Mouse (Mus musculus) neural tube, embryonic 12.5 days (tissue): ENCODE results near the gene Stx6. TPM values are rescaled to one million over a fixed set of nuclear protein-coding genes. Genes with fewer than 3 reads are reported as not detected.

ENCODE experiments used
- ATAC-seq: fragments of 200-750 bp; cut with Nextera tagmentation; 2 replicates; pipeline ENCODE4 v1.8.0; 2017; ENCODE audit warnings: low read depth, mild to moderate bottlenecking, moderate TSS enrichment, moderate library complexity; ENCODE audit not compliant: low FRiP score
- H3K27ac ChIP-seq: fragments of 300-500 bp; sonication (generic); 2 replicates; pipeline ENCODE4 v1.5.1; 2016
- H3K27me3 ChIP-seq: fragments of 300-500 bp; sonication (generic); replicated peaks from 2 replicates; pipeline ENCODE4 v1.6.1; 2016; ENCODE audit warnings: mild to moderate bottlenecking
- H3K36me3 ChIP-seq: fragments of 300-500 bp; sonication (generic); 2 replicates; pipeline ENCODE4 v1.6.1; 2016; ENCODE audit warnings: mild to moderate bottlenecking
- H3K4me1 ChIP-seq: fragments of 300-500 bp; sonication (generic); 2 replicates; pipeline ENCODE4 v1.6.1; 2016
- H3K4me2 ChIP-seq: fragments of 300-500 bp; sonication (generic); replicated peaks from 2 replicates; pipeline ENCODE4 v1.6.1; 2016; ENCODE audit warnings: mild to moderate bottlenecking
- H3K4me3 ChIP-seq: fragments of 300-500 bp; sonication (generic); 2 replicates; pipeline ENCODE4 v1.5.1; 2016
- H3K9ac ChIP-seq: fragments of 300-500 bp; sonication (generic); 2 replicates; pipeline ENCODE4 v1.6.1; 2016; ENCODE audit warnings: mild to moderate bottlenecking
- H3K9me3 ChIP-seq: fragments of 300-500 bp; sonication (generic); 2 replicates; pipeline ENCODE4 v1.6.1; 2016; ENCODE audit warnings: mild to moderate bottlenecking
- WGBS: fragments of 180-500 bp; shearing (Covaris S2); methylation state at CpG from one replicate; pipeline ENCODE4 v1.1.7; 2016; 5-methylcytosine and 5-hydroxymethylcytosine counted together
- polyA plus RNA-seq: library from polyadenylated mRNA; unstranded; fragments of >200 nt; fragmentation: Nextera tagmentation; extraction: Ambion mirVana; gene quantifications from 2 replicates; pipeline ENCODE4 v1.2.1, GENCODE M21; 2016

Gene Stx6
- polyA plus RNA-seq, 1 experiment from 2014 or later: 129 TPM

DNA sequence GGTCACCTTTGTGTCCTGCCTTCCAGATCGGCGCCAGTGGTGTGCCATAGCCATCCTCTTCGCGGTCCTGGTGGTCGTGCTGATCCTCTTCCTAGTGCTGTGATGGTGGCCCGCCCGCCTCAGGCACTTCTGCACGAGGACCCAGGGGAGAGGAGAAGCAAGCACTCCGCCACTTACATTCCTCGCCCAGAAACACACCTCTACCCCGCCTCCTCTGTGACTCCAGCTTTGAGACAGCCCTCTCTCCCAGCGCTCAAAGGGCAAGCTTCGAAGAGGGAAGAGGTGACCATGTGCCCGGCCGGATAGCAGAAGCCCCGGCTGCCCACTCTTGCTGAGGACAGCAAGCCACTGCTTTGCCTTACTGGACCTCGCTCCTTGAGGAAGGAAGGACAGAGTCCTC, 43.4 kb downstream of the Stx6 start:
- Histone ChIP-seq H3K4me3 (no peak overlapping the region), H3K4me2 (no peak overlapping the region), H3K27ac (no peak overlapping the region), H3K9me3 (no peaks in the 10 kb centered on the region), H3K36me3 (peaks cover 59% of the 10 kb centered on the region), H3K9ac (no peak overlapping the region), H3K27me3 (no peaks in the 10 kb centered on the region), H3K4me1 (peaks cover 35% of the 10 kb centered on the region)
- WGBS: 87% methylated on average over 17 of the region's 17 CpGs
- no peak for ATAC-seq

- 87% methylated on average over 5 of the region's 5 CpGs for WGBS
- H3K36me3 ChIP-seq: peaks cover 59% of the 10 kb centered on the region
These were observed 44.0 kb downstream of the Stx6 start for GRCm38 (mm10) chr1:155202472-155202871.

GRCm38 (mm10) chr1:155203101-155203500, 44.6 kb downstream of the Stx6 start:
- ATAC-seq: no peak
- no peaks in the 10 kb centered on the region for H3K9me3 ChIP-seq
- H3K36me3 ChIP-seq: peaks cover 56% of the 10 kb centered on the region
- H3K4me3 ChIP-seq: no peak overlapping the region
- no peak overlapping the region for H3K27ac ChIP-seq
- H3K4me1 ChIP-seq: peaks cover 35% of the 10 kb centered on the region
- H3K4me2 ChIP-seq: no peak overlapping the region
- WGBS: 79% methylated on average over 7 of the region's 7 CpGs
- H3K9ac ChIP-seq: no peak overlapping the region
- H3K27me3 ChIP-seq: no peaks in the 10 kb centered on the region

More at GRCm38 (mm10) chr1:155202472-155202871, 44.0 kb downstream of the Stx6 start:
- Histone ChIP-seq H3K9ac (no peak overlapping the region), H3K27ac (no peak overlapping the region), H3K27me3 (no peaks in the 10 kb centered on the region), H3K4me1 (peaks cover 35% of the 10 kb centered on the region), H3K4me3 (no peak overlapping the region), H3K9me3 (no peaks in the 10 kb centered on the region), H3K4me2 (no peak overlapping the region)
- no peak for ATAC-seq

- no peak overlapping the region for H3K27ac ChIP-seq
- no peaks in the 10 kb centered on the region for H3K27me3 ChIP-seq
- no peak overlapping the region for H3K9ac ChIP-seq
- no peak for ATAC-seq
- no peak overlapping the region for H3K4me3 ChIP-seq
- peaks cover 35% of the 10 kb centered on the region for H3K4me1 ChIP-seq
- H3K4me2 ChIP-seq: no peak overlapping the region
- WGBS: 80% methylated on average over 12 of the region's 12 CpGs
- H3K36me3 ChIP-seq: peaks cover 48% of the 10 kb centered on the region
- H3K9me3 ChIP-seq: no peaks in the 10 kb centered on the region
These were observed 45.4 kb downstream of the Stx6 start for GRCm38 (mm10) chr1:155203954-155204353.

DNA sequence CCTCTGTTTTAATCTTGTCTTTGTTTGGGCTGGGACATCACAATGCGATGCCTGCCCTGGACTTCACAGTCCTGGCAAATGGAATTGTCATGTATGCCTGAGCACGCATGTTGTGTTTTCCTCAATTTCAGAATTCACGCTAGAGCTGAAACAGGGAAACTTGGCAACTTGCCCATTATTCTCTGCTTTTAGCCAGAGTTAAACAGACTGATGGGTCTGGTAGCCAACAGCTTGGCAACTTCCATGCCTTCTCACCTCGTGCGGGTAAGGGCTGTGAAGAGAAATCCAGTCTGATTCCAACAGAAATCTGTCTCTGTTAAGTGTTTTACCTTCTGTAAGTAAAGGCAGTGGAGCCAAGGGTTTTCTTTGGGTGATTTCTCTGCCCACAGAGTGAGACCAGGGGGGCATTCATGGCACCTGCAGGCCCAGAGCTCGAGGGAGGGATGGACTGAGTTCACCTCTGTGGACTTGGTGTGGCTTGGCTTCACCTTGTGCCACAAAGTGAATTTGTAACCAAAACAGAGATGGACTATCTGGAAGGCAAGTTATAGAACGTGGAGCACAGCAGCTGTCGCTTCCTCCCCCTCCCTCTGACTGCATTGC, 46.1 kb downstream of the Stx6 start:
- no peak overlapping the region for H3K9ac ChIP-seq
- H3K27me3 ChIP-seq: no peaks in the 10 kb centered on the region
- no peak overlapping the region for H3K4me2 ChIP-seq
- 83% methylated on average over 8 of the region's 8 CpGs for WGBS
- no peaks in the 10 kb centered on the region for H3K9me3 ChIP-seq
- H3K4me3 ChIP-seq: no peak overlapping the region
- H3K27ac ChIP-seq: no peak overlapping the region
- peaks cover 45% of the 10 kb centered on the region for H3K36me3 ChIP-seq
- H3K4me1 ChIP-seq: peaks cover 35% of the 10 kb centered on the region
- no peak for ATAC-seq

DNA sequence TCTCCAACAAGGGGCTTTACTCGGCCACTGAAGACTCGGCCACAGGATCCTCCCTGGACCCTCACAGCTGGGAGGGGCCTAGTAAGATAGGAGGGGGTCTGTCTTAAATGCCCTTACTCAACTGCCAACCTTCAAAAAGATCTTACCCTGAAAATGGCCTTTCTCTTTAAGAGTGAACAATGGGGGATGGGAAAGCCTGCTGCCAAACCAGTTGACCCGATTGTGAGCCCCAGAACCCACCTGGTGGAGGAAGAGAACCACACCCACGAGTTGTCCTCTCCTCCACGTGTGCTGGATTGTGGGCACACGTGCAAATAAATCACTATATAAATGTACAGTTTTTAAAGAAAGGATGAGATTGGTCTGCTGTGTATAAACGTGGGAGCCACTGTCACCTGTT, 46.8 kb downstream of the Stx6 start:
- no peaks in the 10 kb centered on the region for H3K27me3 ChIP-seq
- H3K4me1 ChIP-seq: peaks cover 40% of the 10 kb centered on the region
- no peaks in the 10 kb centered on the region for H3K9me3 ChIP-seq
- H3K4me3 ChIP-seq: no peak overlapping the region
- ATAC-seq: no peak
- no peak overlapping the region for H3K9ac ChIP-seq
- H3K36me3 ChIP-seq: peaks cover 41% of the 10 kb centered on the region
- peak overlapping the region; percentile 21; the same call in 1 of the 2 replicates for H3K27ac ChIP-seq
- WGBS: 67% methylated on average over 7 of the region's 7 CpGs
- H3K4me2 ChIP-seq: no peak overlapping the region

DNA sequence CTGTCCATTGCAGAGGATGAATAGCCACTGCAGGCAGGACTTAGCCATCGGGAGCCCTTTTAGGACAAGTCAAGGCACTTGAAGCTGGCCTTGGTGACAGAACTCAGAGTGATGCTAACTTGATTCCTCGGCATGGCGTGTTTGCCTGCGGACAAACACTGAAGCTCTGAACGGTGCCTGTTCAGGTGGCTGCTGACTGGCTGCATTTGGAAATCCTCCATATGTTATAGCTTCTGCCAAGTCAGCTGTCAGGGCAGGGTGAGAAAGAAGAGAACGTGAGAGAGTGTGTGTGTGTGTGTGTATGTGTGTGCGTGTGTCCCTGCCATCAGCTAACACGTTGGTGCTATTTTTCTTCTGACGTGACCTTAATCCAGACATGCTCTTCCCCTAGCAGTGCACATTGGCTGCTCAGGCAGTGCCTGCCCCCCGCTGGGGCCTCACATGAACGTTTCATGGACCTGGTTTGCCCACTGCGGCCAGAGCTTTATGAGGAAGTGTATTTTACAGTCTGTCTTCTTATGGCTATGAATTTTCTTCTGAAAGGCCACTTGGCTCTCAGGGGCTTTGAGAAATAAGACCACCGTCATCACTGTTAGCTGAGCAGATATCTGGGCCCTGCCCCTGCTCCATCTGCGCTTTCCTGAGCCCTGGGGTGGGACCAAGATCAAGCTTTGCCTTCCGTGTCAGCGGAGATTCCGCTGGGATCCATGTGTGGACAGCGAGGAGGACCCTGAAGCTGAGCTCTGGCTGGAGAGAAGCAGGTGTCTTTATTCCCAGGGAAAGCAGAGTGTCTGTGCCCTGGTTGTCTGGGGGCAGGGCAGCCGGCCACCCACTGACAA, 47.5 kb downstream of the Stx6 start:
- peak overlapping the region; percentile 21; the same call in 1 of the 2 replicates for H3K27ac ChIP-seq
- no peaks in the 10 kb centered on the region for H3K27me3 ChIP-seq
- peaks cover 48% of the 10 kb centered on the region for H3K4me1 ChIP-seq
- no peak overlapping the region for H3K4me2 ChIP-seq
- 0 out of 2 replicates have a peak, but pooled peaks have one; percentile 7 for ATAC-seq
- no peaks in the 10 kb centered on the region for H3K9me3 ChIP-seq
- peaks cover 35% of the 10 kb centered on the region for H3K36me3 ChIP-seq
- no peak overlapping the region for H3K4me3 ChIP-seq
- no peak overlapping the region for H3K9ac ChIP-seq
- 67% methylated on average over 19 of the region's 19 CpGs for WGBS

GRCm38 (mm10) chr1:155207859-155208258, 49.3 kb downstream of the Stx6 start:
- WGBS: 81% methylated on average over 3 of the region's 3 CpGs
- peaks cover 19% of the 10 kb centered on the region for H3K36me3 ChIP-seq
- H3K9ac ChIP-seq: no peak overlapping the region
- no peaks in the 10 kb centered on the region for H3K9me3 ChIP-seq
- H3K4me1 ChIP-seq: peaks cover 61% of the 10 kb centered on the region
- H3K4me2 ChIP-seq: no peak overlapping the region
- H3K27ac ChIP-seq: no peak overlapping the region
- H3K27me3 ChIP-seq: no peaks in the 10 kb centered on the region
- no peak overlapping the region for H3K4me3 ChIP-seq
- ATAC-seq: no peak

- H3K4me2 ChIP-seq: no peak overlapping the region
- H3K9ac ChIP-seq: no peak overlapping the region
- H3K36me3 ChIP-seq: peaks cover 14% of the 10 kb centered on the region
- ATAC-seq: no peak
- H3K9me3 ChIP-seq: no peaks in the 10 kb centered on the region
- H3K27me3 ChIP-seq: no peaks in the 10 kb centered on the region
- WGBS: 73% methylated on average over 11 of the region's 11 CpGs
- no peak overlapping the region for H3K27ac ChIP-seq
- no peak overlapping the region for H3K4me3 ChIP-seq
- peaks cover 57% of the 10 kb centered on the region for H3K4me1 ChIP-seq
These were observed 51.7 kb downstream of the Stx6 start for GRCm38 (mm10) chr1:155210011-155210763.

DNA sequence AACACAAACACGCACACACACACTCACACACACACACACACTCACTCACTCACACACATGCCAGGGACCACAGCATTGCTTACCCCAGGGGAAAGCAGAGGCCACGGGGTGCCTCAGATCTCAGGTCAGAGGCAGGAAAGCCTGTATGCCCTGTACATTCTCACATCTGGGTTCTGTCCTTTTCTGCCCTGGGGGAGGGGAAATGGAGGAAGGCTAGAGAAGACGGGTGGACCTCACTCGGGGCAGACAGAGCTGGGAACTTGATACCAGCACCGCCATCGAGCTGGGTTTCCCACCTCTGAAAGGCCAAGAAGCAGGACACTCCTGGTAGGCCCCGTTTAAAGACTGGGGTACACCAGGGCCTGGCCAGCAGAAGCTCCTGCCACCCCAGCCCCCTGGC, 52.5 kb downstream of the Stx6 start:
- ATAC-seq: no peak
- Histone ChIP-seq H3K36me3 (peaks cover 14% of the 10 kb centered on the region), H3K27ac (no peak overlapping the region), H3K9ac (no peak overlapping the region), H3K4me1 (peaks cover 58% of the 10 kb centered on the region), H3K4me2 (no peak overlapping the region), H3K9me3 (no peaks in the 10 kb centered on the region), H3K27me3 (no peaks in the 10 kb centered on the region), H3K4me3 (no peak overlapping the region)
- 47% methylated on average over 7 of the region's 7 CpGs for WGBS

GRCm38 (mm10) chr1:155212081-155212480, 53.6 kb downstream of the Stx6 start:
- peak; percentile 13; the same call in 1 of the 2 replicates for ATAC-seq
- WGBS: 44% methylated on average over 4 of the region's 4 CpGs
- no peak overlapping the region; the same call in 1 of the 2 replicates for H3K4me2 ChIP-seq

GRCm38 (mm10) chr1:155212493-155212892, 54.0 kb downstream of the Stx6 start:
- Histone ChIP-seq H3K36me3 (peaks cover 3% of the 10 kb centered on the region), H3K9me3 (no peaks in the 10 kb centered on the region), H3K4me3 (no peak overlapping the region), H3K4me2 (no peak overlapping the region; the same call in 1 of the 2 replicates), H3K9ac (peak overlapping the region; percentile 38; the same call in 1 of the 2 replicates), H3K4me1 (peaks cover 64% of the 10 kb centered on the region), H3K27me3 (no peaks in the 10 kb centered on the region), H3K27ac (peak overlapping the region; percentile 28)
- peak; percentile 69 for ATAC-seq
- 5% methylated on average over 6 of the region's 6 CpGs for WGBS

More at GRCm38 (mm10) chr1:155212081-155212480, 53.6 kb downstream of the Stx6 start:
- H3K27ac ChIP-seq: peak overlapping the region; percentile 28
- H3K4me3 ChIP-seq: no peak overlapping the region
- H3K9ac ChIP-seq: peak overlapping the region; percentile 38; the same call in 1 of the 2 replicates
- peaks cover 7% of the 10 kb centered on the region for H3K36me3 ChIP-seq
- H3K4me1 ChIP-seq: peaks cover 62% of the 10 kb centered on the region
- no peaks in the 10 kb centered on the region for H3K9me3 ChIP-seq
- H3K27me3 ChIP-seq: no peaks in the 10 kb centered on the region
